Mouse (Mus musculus): Measurements from ENCODE around the gene Maco1. TPM values are rescaled to one million over a fixed set of nuclear protein-coding genes. Genes with fewer than 3 reads are reported as not detected.

Maco1 gene
- polyA plus RNA-seq, 1 experiment = 50.0 TPM

GRCm38 (mm10) chr4:134759564-134759963 lies 93.6 kb downstream of the Maco1 start:
- TF ChIP-seq EP300 (IDR thresholded peaks at IDR 0.05; ENCODE audit: insufficient read depth, low read depth, low read length) (no peak), POLR2A (IDR thresholded peaks at IDR 0.05; ENCODE audit: insufficient read depth, low read length) (no peak), CTCF (IDR thresholded peaks at IDR 0.05; ENCODE audit: low read depth, low read length) (no peak)
- Histone ChIP-seq H3K9ac (ENCODE audit: low read depth, poor library complexity, severe bottlenecking) (no peak overlapping the region), H3K27me3 (ENCODE audit: control insufficient read depth, insufficient read depth, low read length, poor library complexity, severe bottlenecking) (no peaks in the 10 kb centered on the region), H3K4me1 (ENCODE audit: control insufficient read depth, insufficient read depth, low read length) (peaks cover 10% of the 10 kb centered on the region), H3K27ac (ENCODE audit: insufficient read depth, low read length) (no peak overlapping the region), H3K36me3 (ENCODE audit: control insufficient read depth, insufficient read depth, low read length, poor library complexity, severe bottlenecking) (no peaks in the 10 kb centered on the region), H3K9me3 (replicated peaks; ENCODE audit: control insufficient read depth, insufficient read depth, low read length, poor library complexity, severe bottlenecking) (no peaks in the 10 kb centered on the region), H3K4me3 (ENCODE audit: low read depth, low read length) (no peak overlapping the region)

GRCm38 (mm10) chr4:134758922-134759321 lies 94.2 kb downstream of the Maco1 start:
- Histone ChIP-seq H3K27ac (ENCODE audit: insufficient read depth, low read length) (no peak overlapping the region), H3K27me3 (ENCODE audit: control insufficient read depth, insufficient read depth, low read length, poor library complexity, severe bottlenecking) (no peaks in the 10 kb centered on the region), H3K9ac (ENCODE audit: low read depth, poor library complexity, severe bottlenecking) (no peak overlapping the region), H3K9me3 (replicated peaks; ENCODE audit: control insufficient read depth, insufficient read depth, low read length, poor library complexity, severe bottlenecking) (no peaks in the 10 kb centered on the region), H3K36me3 (ENCODE audit: control insufficient read depth, insufficient read depth, low read length, poor library complexity, severe bottlenecking) (no peaks in the 10 kb centered on the region), H3K4me1 (ENCODE audit: control insufficient read depth, insufficient read depth, low read length) (peaks cover 10% of the 10 kb centered on the region), H3K4me3 (ENCODE audit: low read depth, low read length) (no peak overlapping the region)
- TF ChIP-seq EP300 (IDR thresholded peaks at IDR 0.05; ENCODE audit: insufficient read depth, low read depth, low read length) (no peak), POLR2A (IDR thresholded peaks at IDR 0.05; ENCODE audit: insufficient read depth, low read length) (no peak), CTCF (IDR thresholded peaks at IDR 0.05; ENCODE audit: low read depth, low read length) (no peak)

GRCm38 (mm10) chr4:134758367-134758766 lies 94.8 kb downstream of the Maco1 start:
- no peaks in the 10 kb centered on the region for H3K36me3 ChIP-seq (ENCODE audit: control insufficient read depth, insufficient read depth, low read length, poor library complexity, severe bottlenecking)
- H3K27ac ChIP-seq (ENCODE audit: insufficient read depth, low read length) = no peak overlapping the region
- no peak for TF ChIP-seq CTCF (IDR thresholded peaks at IDR 0.05; ENCODE audit: low read depth, low read length)
- TF ChIP-seq POLR2A (IDR thresholded peaks at IDR 0.05; ENCODE audit: insufficient read depth, low read length) = no peak
- no peak for TF ChIP-seq EP300 (IDR thresholded peaks at IDR 0.05; ENCODE audit: insufficient read depth, low read depth, low read length)
- no peak overlapping the region for H3K9ac ChIP-seq (ENCODE audit: low read depth, poor library complexity, severe bottlenecking)
- H3K9me3 ChIP-seq (replicated peaks; ENCODE audit: control insufficient read depth, insufficient read depth, low read length, poor library complexity, severe bottlenecking) = no peaks in the 10 kb centered on the region
- H3K4me1 ChIP-seq (ENCODE audit: control insufficient read depth, insufficient read depth, low read length) = peaks cover 10% of the 10 kb centered on the region
- no peak overlapping the region for H3K4me3 ChIP-seq (ENCODE audit: low read depth, low read length)
- no peaks in the 10 kb centered on the region for H3K27me3 ChIP-seq (ENCODE audit: control insufficient read depth, insufficient read depth, low read length, poor library complexity, severe bottlenecking)

- peaks cover 10% of the 10 kb centered on the region for H3K4me1 ChIP-seq (ENCODE audit: control insufficient read depth, insufficient read depth, low read length)
Observed at GRCm38 (mm10) chr4:134756953-134757352, 96.2 kb downstream of the Maco1 start.

GRCm38 (mm10) chr4:134754941-134755340 lies 98.2 kb downstream of the Maco1 start:
- Histone ChIP-seq H3K27ac (ENCODE audit: insufficient read depth, low read length) (no peak overlapping the region), H3K4me1 (ENCODE audit: control insufficient read depth, insufficient read depth, low read length) (peaks cover 11% of the 10 kb centered on the region), H3K9ac (ENCODE audit: low read depth, poor library complexity, severe bottlenecking) (no peak overlapping the region), H3K36me3 (ENCODE audit: control insufficient read depth, insufficient read depth, low read length, poor library complexity, severe bottlenecking) (no peaks in the 10 kb centered on the region), H3K9me3 (replicated peaks; ENCODE audit: control insufficient read depth, insufficient read depth, low read length, poor library complexity, severe bottlenecking) (no peaks in the 10 kb centered on the region), H3K4me3 (ENCODE audit: low read depth, low read length) (no peak overlapping the region), H3K27me3 (ENCODE audit: control insufficient read depth, insufficient read depth, low read length, poor library complexity, severe bottlenecking) (no peaks in the 10 kb centered on the region)
- TF ChIP-seq POLR2A (IDR thresholded peaks at IDR 0.05; ENCODE audit: insufficient read depth, low read length) (no peak), CTCF (IDR thresholded peaks at IDR 0.05; ENCODE audit: low read depth, low read length) (no peak), EP300 (IDR thresholded peaks at IDR 0.05; ENCODE audit: insufficient read depth, low read depth, low read length) (no peak)

More at GRCm38 (mm10) chr4:134756953-134757352, 96.2 kb downstream of the Maco1 start:
- H3K27me3 ChIP-seq (ENCODE audit: control insufficient read depth, insufficient read depth, low read length, poor library complexity, severe bottlenecking) = no peaks in the 10 kb centered on the region
- no peak overlapping the region for H3K9ac ChIP-seq (ENCODE audit: low read depth, poor library complexity, severe bottlenecking)
- TF ChIP-seq EP300 (IDR thresholded peaks at IDR 0.05; ENCODE audit: insufficient read depth, low read depth, low read length) (no peak), CTCF (IDR thresholded peaks at IDR 0.05; ENCODE audit: low read depth, low read length) (no peak), POLR2A (IDR thresholded peaks at IDR 0.05; ENCODE audit: insufficient read depth, low read length) (no peak)
- no peaks in the 10 kb centered on the region for H3K36me3 ChIP-seq (ENCODE audit: control insufficient read depth, insufficient read depth, low read length, poor library complexity, severe bottlenecking)
- H3K27ac ChIP-seq (ENCODE audit: insufficient read depth, low read length) = no peak overlapping the region
- no peaks in the 10 kb centered on the region for H3K9me3 ChIP-seq (replicated peaks; ENCODE audit: control insufficient read depth, insufficient read depth, low read length, poor library complexity, severe bottlenecking)
- H3K4me3 ChIP-seq (ENCODE audit: low read depth, low read length) = no peak overlapping the region

- H3K9me3 ChIP-seq (replicated peaks; ENCODE audit: control insufficient read depth, insufficient read depth, low read length, poor library complexity, severe bottlenecking) = no peaks in the 10 kb centered on the region
- no peaks in the 10 kb centered on the region for H3K27me3 ChIP-seq (ENCODE audit: control insufficient read depth, insufficient read depth, low read length, poor library complexity, severe bottlenecking)
- TF ChIP-seq EP300 (IDR thresholded peaks at IDR 0.05; ENCODE audit: insufficient read depth, low read depth, low read length) = no peak
- no peak for TF ChIP-seq CTCF (IDR thresholded peaks at IDR 0.05; ENCODE audit: low read depth, low read length)
- no peak for TF ChIP-seq POLR2A (IDR thresholded peaks at IDR 0.05; ENCODE audit: insufficient read depth, low read length)
- H3K4me3 ChIP-seq (ENCODE audit: low read depth, low read length) = no peak overlapping the region
- H3K36me3 ChIP-seq (ENCODE audit: control insufficient read depth, insufficient read depth, low read length, poor library complexity, severe bottlenecking) = no peaks in the 10 kb centered on the region
- H3K4me1 ChIP-seq (ENCODE audit: control insufficient read depth, insufficient read depth, low read length) = peaks cover 11% of the 10 kb centered on the region
- H3K9ac ChIP-seq (ENCODE audit: low read depth, poor library complexity, severe bottlenecking) = no peak overlapping the region
- H3K27ac ChIP-seq (ENCODE audit: insufficient read depth, low read length) = no peak overlapping the region
Observed at GRCm38 (mm10) chr4:134754371-134754770, 98.8 kb downstream of the Maco1 start.

All from ES-Bruce4 (cell line).